Mouse (Mus musculus) frontal cortex, adult (tissue): Measurements from ENCODE around the gene Gm17581.
"Not testable (repeated sequence)": the region's sequence is repeated elsewhere in the genome, so short reads cannot be mapped to it uniquely, and the experiment has no call there.

Experiments
- ATAC-seq: cut with Nextera tagmentation; 2 replicates; pipeline ENCODE4 v1.9.2; 2017; ENCODE audit warnings: mild to moderate bottlenecking, moderate library complexity, mixed read lengths; ENCODE audit not compliant: low TSS enrichment

Gene Gm17581

GRCm38 (mm10) chr2:155737803-155738202 lies 2.1 kb upstream of the Gm17581 start:
- no peak for ATAC-seq

GRCm38 (mm10) chr2:155736936-155737335 lies 1.3 kb upstream of the Gm17581 start:
- ATAC-seq: no peak

- no peak for ATAC-seq
Observed at GRCm38 (mm10) chr2:155735080-155735479, 586 bp downstream of the Gm17581 start.

GRCm38 (mm10) chr2:155729158-155729645 lies 6.5 kb downstream of the Gm17581 start, which contains the start of gene Edem2:
Edem2 (minus strand) TSS chr2:155729475.
- ATAC-seq: peak; percentile 100

- ATAC-seq: no peak
Observed at GRCm38 (mm10) chr2:155728742-155729141, 6.9 kb downstream of the Gm17581 start.

GRCm38 (mm10) chr2:155727764-155728395 lies 7.8 kb downstream of the Gm17581 start:
- no peak for ATAC-seq

GRCm38 (mm10) chr2:155726302-155726701 lies 9.4 kb downstream of the Gm17581 start:
- no peak for ATAC-seq

- ATAC-seq: no peak
Observed at GRCm38 (mm10) chr2:155724526-155724925, 11.1 kb downstream of the Gm17581 start.

GRCm38 (mm10) chr2:155724036-155724435 lies 11.6 kb downstream of the Gm17581 start:
- no peak for ATAC-seq

- ATAC-seq: no peak
Observed at GRCm38 (mm10) chr2:155720585-155720984, 15.1 kb downstream of the Gm17581 start.

- no peak for ATAC-seq
Observed at GRCm38 (mm10) chr2:155717082-155717990, 18.3 kb downstream of the Gm17581 start.

- ATAC-seq: no peak
Observed at GRCm38 (mm10) chr2:155710557-155710956, 25.1 kb downstream of the Gm17581 start.

- ATAC-seq: peak; percentile 41; the same call in 1 of the 2 replicates
Observed at GRCm38 (mm10) chr2:155707251-155707650, 28.4 kb downstream of the Gm17581 start.

- no peak for ATAC-seq
Observed at GRCm38 (mm10) chr2:155703630-155704029, 32.0 kb downstream of the Gm17581 start.

- peak; percentile 59; the same call in 1 of the 2 replicates for ATAC-seq
Observed at GRCm38 (mm10) chr2:155701399-155701919, 34.2 kb downstream of the Gm17581 start.

GRCm38 (mm10) chr2:155698443-155698842 lies 37.2 kb downstream of the Gm17581 start:
- not testable (repeated sequence) for ATAC-seq

GRCm38 (mm10) chr2:155696851-155697250 lies 38.8 kb downstream of the Gm17581 start:
- no peak for ATAC-seq

- no peak for ATAC-seq
Observed at GRCm38 (mm10) chr2:155696091-155696558, 39.5 kb downstream of the Gm17581 start.

- no peak for ATAC-seq
Observed at GRCm38 (mm10) chr2:155695316-155695715, 40.4 kb downstream of the Gm17581 start.

GRCm38 (mm10) chr2:155694564-155694963 lies 41.1 kb downstream of the Gm17581 start:
- ATAC-seq: no peak

- ATAC-seq: no peak
Observed at GRCm38 (mm10) chr2:155693136-155693535, 42.5 kb downstream of the Gm17581 start.
